Mouse (Mus musculus) hematopoietic stem cell, adult 5-6 weeks (primary cell): ENCODE measurements around the gene Tnp1. TPM values are rescaled to one million over a fixed set of nuclear protein-coding genes. Genes with fewer than 3 reads are reported as not detected.

ENCODE experiments used
- ATAC-seq, 2 experiments: fragments of 125-278 bp in 1 of 2; replicated peaks in 1 of 2; 2 replicates each; pipeline ENCODE4 v1.8.0; 2016 to 2017; ENCODE audit warnings: inconsistent platforms in 2 of 2, mild to moderate bottlenecking in 2 of 2, moderate number of reproducible peaks in 2 of 2, low read depth in 1 of 2, moderate TSS enrichment in 1 of 2; ENCODE audit not compliant: low FRiP score in 2 of 2, poor library complexity in 2 of 2, severe bottlenecking in 2 of 2, insufficient read depth in 1 of 2, low TSS enrichment in 1 of 2
- total RNA-seq: library from RNA; stranded (forward); fragments of 172-1452, 232-1000 nt; gene quantifications from 2 replicates; pipeline ENCODE4 v1.2.3, GENCODE M21; 2017

Tnp1 gene
- total RNA-seq, result not detected in 2 replicates

DNA sequence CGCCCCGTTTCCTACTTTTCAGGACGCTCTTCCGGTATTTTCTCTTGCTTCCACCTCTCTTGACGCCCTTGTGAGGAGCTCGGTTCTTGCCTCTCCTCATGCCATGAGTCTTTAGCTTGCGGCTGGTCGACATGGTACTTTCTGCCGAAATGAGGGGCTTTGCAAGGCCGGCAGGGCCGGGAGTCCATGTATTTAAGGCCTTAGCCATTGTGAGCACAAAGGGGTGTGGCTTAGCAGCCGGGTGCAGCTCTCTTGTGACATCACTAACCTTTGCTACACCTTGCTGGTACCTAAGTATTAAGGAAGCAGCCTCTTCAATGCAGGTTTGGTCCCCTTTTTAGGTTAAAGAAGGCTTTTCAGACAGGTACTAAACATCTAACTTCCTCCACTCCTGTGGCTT is at the start of gene Tnp1:
TSS of gene Tnp1 (minus strand) at position 179 of the 400 bp plus-strand sequence.
- no peak for ATAC-seq

DNA sequence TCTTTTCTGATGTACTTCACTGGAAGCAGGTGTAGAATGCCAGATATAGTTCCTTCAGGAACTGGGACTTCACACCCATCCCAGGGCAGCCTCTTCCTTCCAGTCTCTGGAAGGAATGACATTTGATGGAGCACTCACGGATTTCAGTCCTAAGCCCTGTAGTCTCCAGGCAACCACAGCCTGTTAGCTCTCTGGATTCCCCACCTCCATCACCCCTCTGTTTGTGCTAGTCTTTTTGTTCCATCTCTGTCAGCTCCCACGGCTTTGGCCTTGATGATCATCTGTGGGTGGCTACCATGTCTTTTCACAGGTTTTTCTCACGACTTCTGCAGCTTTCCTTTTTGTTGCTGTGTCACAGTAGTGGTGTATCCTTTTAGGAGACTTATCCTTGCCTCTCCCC is 48.6 kb upstream of the Tnp1 start:
- no peak for ATAC-seq

DNA sequence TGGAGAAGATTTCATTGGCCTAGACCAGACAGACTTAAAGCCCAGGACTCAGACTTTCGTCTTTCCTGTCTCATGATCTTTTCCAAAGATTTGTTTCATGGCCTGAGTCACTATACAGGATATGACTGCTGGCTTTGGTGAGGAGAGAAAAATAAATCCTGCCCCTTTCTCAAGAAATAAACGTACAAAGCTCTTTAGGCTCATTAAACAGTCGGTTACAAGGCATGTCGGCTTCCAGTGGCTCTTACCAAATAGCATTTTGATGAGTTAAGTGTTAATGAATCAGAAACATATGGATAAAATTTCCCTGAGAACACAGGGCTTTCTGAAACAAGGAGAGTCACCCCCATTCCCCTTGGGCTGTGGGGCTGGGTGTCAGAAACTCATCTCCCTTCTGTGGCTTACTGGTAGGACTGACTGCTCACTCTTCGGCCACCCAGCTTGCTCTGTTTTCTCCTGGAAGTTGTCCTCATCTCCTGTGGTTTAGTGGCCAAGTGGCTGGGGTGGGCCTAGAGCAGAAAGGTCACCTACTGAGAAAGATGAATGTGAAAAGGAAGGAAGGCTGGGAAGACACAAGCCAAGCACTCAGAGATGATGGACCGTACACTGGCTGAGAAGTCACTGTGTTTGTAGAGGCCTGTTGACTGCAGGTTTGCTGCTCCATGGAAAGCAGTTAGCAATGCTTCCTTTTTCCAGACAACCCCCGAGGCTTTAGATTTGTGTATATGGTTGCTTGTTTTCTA is 46.0 kb upstream of the Tnp1 start:
- no peak for ATAC-seq

DNA sequence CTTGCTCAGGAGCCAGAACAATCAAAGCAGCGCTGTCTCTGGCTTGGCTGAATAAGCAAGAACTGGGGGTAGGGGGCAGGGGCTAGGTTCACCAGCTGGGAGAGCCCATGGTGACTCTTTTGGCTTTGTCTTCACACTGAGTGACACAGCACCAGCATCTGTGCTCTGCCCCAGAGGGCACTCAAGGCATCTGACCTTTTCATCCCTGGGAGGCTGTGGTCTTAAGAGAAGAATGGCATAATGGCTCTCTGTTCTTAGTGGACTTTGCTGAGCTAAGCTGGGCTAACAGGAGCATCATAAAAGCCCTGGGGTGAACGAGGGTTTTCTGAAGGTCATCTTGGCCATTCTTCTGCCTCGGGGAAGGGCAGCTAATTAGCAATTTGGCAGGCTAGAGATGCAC is 44.6 kb upstream of the Tnp1 start:
- no peak for ATAC-seq

DNA sequence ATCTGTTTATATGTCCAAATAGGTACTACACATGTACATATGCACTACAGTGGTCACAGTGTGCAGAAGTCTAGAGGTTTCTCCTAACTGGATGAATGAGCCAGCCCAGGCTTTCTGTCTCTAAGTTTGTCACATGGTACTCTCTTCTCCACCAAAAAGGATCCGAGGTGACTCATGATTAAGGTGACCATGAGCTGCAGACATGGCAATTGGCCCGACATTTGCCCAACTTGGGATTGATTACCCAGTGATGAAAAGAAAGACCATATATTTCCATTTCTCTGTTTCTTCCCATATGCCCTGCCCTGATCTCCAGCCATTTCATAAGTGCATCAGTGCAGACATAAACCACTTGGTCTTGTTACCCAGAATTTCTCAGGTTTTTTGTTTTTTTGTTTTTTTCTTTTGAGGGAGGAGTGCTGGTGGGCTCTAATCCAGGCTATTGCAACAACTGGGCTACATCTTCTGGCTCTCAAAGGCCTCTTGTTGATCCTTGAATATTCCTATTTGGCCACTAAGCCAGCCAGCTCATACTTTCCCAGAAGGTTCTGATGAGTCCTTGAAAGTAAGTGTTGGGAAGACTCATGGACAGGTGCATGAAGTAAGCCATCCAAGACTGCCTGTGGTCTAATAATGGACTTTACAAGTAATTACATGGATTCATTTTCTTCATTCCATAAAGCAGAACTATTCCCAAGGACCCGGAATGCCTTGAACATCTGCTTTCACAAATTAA is 40.7 kb upstream of the Tnp1 start:
- no peak for ATAC-seq

DNA sequence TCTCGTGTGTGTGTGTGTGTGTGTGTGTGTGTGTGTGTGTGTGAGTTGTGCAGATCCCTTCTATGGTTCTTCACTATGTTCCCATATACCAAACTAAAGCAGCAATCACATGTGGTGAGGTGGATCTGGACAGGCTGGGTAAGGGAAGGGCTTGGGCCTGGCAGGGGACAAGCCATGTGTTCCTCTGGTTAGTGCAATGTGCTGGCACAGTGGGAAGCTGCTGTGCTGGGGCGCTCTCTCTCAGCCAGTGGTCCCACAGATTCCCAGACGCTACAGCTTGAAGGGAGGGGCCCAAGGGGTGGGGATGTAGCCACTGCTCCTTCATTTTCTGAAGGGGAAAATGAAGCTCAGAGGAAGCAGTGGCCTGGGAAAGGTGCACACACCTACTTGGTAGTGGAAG is 40.1 kb upstream of the Tnp1 start:
- no peak for ATAC-seq

DNA sequence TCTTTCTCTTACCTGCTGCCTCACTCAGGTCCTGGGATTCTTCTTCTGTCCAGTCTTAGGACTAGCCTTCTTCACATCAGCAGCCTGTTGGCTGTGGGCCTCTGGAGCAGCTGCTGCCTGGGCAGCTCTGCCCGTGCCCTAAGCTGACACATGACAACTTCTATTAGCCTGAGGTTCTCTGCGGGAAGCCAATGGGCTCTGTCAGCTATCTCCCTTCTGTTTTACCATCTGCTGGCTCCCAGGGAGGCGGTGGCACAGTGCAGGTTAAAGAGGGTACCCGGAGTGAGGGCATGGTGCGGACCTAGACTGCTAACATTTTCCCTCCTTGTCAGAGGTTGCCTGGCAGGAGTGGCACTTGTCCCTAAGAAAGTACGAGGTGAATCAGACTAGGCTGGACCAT is 39.5 kb upstream of the Tnp1 start:
- no peak for ATAC-seq

DNA sequence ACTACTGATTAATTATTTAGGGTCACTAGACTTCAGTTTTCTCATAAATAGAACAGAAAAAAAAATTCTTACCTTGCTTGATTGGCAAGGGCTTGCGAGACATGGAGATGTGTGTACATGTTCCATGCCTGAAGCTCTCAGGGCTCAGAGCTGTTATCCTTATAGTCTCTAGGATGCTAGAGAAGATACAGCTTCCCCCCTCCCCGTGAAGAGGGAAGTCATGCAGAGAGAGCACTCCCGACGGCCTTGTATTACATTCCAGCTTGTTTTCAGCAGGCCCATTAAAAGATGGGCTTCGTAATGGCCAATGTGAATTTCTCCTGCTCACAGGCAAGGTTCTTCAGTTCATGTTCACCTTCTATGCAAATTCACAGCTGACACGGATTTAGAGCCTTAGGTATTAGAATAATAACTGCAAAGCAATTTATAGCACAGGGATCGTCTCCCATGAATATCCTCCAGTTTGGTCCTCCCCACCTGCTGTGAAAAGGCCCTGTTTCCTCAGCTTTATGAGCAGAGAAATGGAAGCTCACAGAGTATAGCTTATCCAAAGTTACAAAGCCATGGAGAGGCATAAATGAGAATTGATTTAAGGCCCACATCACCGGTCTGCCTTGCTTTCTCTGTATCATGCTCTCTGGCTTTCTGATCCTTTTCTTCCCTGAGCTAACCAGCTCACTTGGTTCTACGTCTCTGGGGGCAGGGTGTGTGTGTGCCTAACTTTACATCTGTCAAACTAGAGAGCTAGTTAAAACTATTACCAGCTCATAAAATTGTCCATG is 38.0 kb upstream of the Tnp1 start:
- ATAC-seq, result no peak

DNA sequence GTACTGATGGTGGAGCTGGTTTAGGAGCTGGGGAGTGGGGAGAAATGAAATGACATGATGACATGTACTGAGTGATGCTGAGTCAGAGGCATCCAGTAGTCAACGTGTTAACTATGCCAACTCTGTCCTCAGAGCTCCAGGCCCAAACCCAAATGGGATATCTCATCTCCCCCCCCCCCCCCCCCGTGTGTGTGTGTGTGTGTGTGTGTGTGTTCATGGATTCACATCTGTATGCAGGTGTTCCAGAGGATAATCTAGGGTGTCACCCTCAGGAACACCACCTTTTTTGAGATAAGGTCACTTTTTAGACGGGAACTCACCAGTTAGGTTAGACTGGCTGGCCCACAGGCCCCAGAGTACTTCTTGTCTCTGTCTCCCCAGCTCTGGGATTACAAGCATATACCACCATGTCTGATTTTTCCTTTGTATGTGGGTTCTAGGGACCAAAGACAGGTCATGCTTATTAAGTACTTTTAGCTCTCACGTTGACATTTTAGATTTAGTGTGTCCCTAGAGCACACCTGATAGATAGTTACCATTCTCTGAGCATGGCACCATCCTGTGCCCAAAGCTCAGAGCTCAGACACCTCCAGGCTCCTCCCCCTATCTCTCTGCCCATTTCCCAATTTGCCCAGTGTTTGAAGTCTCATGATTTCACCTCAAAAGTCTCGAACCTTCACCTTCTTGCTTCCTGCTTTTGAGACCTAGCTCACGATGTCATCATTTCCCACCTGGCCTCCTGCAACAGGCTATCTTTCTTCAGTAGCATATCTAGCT is 31.4 kb upstream of the Tnp1 start:
- ATAC-seq, result no peak

DNA sequence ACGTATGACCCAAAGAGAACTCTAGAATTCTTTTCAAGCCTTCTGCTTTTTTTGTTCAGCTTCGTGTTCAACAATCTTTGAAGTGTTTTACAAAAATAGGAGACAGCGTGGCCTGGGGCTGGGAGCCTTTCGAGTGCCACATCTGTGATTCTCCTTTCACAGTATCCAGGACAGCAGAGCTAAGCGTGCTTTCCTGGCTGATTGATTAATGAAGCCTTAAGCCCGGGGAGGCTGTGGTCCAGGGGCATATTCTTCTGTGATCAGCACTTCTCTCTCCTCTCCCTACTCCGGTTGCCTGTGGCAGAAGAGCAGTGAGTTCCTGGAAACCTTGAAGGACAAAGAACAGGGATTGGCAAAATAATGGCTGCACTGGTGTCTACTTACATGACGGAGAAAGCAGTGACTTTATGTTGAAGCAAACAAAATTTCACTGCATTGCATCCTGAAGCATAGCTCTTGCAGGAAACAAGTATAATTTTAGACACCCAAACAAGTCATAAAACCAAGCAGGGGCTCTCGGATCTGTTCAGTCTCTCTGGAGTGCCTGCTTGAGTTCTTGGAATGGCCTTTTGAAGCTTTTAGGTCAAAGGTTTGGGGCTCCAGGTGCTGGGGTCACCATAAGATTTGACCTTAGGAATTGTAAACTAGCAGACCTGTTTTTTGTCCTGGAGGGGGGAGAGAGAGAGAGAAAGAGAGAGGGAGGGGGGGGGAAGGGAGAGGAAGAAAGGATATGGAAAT is 30.4 kb upstream of the Tnp1 start:
- no peak for ATAC-seq

DNA sequence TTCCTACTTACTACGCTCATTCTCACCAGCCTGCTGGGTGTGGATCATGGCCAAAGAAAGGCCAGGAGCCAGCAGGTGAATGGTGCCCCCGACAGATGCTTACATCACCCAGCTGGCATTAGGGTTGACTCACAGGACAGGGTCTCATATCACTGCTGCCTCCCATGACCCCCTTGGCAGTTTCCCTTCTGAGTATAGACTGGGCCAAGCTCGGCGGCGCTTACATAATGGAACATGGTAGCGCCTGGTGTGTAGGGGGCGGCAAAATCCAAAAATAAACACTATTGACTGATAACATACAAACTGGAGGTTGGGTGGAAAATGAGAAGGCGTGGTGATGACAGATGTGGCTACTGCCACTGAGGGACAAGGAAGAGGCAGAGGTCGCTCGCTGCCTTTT is 28.0 kb upstream of the Tnp1 start:
- ATAC-seq, result no peak

DNA sequence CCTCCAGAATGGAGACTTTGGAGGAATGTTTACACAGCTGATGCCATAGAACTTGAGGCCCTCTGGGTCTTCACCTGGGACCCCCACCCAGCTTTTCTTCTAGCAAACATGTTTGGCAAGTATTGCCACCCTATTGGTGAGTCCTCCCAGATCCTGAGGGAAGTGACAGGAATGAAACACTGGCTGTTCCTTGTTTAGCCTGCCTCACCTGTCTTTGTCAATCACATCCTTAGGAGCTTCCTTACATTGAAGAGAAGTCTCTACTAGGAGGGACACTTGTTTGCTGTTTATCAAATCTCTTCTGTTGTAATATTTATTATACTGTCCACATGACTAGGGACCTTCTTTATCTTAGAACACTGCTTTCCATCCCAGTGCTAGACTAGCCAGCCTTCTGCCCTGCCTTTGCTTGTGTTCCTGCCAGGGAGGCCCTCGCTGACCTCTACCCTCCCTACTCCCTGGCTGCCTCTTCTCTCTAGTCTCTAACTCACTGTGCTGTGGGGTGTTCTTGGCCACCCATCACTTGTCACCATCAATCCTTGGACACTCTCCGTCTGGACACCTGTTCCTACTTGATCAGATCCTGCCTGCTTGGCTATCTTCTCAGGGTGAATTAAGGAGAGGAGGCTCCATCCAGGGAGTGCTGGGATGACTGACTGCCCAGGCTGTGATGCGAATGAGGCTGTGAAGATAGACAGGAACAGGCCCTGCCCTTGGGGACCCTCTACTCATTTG is 25.1 kb upstream of the Tnp1 start:
- no peak for ATAC-seq

DNA sequence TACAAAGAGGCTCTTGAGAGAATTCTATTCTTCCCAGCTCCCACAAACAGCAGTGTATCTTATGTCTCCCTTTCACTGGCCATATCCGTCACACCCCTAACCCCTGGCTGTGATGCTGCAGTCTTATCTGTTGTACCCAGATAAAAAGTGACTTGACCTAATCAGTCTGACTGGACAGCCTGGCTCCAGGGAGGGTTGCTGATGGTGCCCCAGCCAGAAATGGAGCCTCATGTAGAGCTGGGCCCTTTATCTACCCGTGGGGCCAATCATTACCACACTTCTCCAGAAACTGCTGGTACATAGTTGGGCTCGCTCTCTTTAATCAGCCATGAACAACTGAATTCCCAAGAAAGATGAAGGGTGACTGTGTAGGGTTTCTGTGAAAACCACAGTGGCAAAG is 22.8 kb upstream of the Tnp1 start:
- ATAC-seq, result no peak

DNA sequence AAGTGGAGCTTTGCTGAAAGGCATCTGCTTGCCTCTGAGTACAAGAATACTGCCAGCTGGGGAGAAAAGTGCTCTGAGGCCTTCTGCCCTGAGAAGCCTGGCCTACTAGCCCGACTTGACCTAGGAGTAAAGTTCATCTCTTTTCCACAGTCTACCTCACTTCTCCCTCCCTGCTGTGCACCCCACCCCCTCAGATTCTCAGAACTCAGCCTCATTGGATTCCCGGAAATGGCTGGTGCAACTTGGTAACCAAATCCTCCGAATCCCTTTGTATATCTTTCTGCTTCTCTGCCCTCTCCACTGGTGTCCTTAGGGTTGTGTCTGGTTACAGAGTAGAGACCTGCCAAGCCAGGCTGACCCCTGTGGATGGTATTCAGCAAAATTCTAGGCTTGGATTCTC is 20.8 kb upstream of the Tnp1 start:
- no peak for ATAC-seq

DNA sequence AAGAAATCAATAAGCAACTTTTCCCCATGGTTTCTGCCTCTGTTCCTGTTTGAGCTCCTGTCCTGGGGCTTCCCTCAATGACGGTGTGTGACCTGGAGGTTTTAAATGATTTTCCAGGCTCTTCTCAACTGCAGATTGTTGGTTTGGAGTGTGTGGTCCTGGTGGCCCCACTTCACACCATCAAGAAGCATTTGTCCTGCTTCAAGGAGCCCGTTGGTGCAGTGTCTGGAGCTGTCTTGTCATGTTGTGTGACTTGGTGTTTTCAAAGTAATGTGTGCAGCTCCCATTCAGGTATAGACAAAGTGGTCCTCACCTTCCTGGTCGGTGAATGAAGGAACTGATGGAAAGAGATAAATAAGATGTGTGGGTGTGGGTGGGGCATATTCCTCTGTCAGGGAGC is 20.0 kb upstream of the Tnp1 start:
- ATAC-seq, result no peak

DNA sequence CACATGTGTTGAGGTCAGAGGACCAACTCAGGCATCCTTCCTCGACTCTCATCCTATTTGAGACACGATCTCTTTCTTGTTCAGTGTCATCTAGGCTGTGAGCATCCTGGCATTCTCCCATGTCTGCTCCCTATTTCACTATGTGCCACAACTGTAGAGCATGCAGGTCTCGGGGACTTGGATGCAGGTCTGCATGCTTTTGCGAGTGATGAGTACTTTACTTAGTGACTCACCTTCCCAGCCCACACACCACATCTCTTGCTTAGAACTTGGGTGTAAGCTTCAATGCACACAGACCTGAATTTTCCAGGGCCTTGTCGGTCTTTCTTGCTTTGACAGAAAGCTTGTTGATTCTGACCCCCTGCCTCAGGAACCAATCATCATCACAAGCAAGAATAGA is 16.8 kb upstream of the Tnp1 start:
- ATAC-seq, result no peak
